Mouse (Mus musculus) forebrain, postnatal 0 days (tissue): ENCODE measurements around the gene Rap1b. TPM values are rescaled to one million over a fixed set of nuclear protein-coding genes. Genes with fewer than 3 reads are reported as not detected.

ENCODE experiments used
- ATAC-seq: fragments of 200-750 bp; cut with Nextera tagmentation; 2 replicates; pipeline ENCODE4 v1.8.0; 2017; ENCODE audit warnings: mild to moderate bottlenecking, moderate library complexity
- DNase-seq: peaks from one replicate; pipeline ENCODE4 v3.0.0-alpha.2; 2015
- H3K27ac ChIP-seq: fragments of 300-500 bp; sonication (generic); 2 replicates; pipeline ENCODE4 v1.5.1; 2014; ENCODE audit warnings: low read depth, mild to moderate bottlenecking, antibody characterized with exemption, low read length, moderate library complexity, mixed read lengths
- H3K27me3 ChIP-seq: fragments of 300-500 bp; sonication (generic); 2 replicates; pipeline ENCODE4 v1.6.1; 2014; ENCODE audit warnings: mild to moderate bottlenecking, low read length, mixed read lengths; ENCODE audit not compliant: insufficient read depth
- H3K36me3 ChIP-seq: fragments of 300-500 bp; sonication (generic); 2 replicates; pipeline ENCODE4 v1.6.1; 2014; ENCODE audit warnings: mild to moderate bottlenecking, moderate library complexity; ENCODE audit not compliant: insufficient read depth
- H3K4me1 ChIP-seq: fragments of 300-500 bp; sonication (generic); 2 replicates; pipeline ENCODE4 v1.6.1; 2014; ENCODE audit warnings: antibody characterized with exemption; ENCODE audit not compliant: insufficient read depth
- H3K4me2 ChIP-seq: fragments of 300-500 bp; sonication (generic); 2 replicates; pipeline ENCODE4 v1.6.1; 2014; ENCODE audit warnings: low read depth, mild to moderate bottlenecking, moderate library complexity
- H3K4me3 ChIP-seq: fragments of 300-500 bp; sonication (generic); 2 replicates; pipeline ENCODE4 v1.5.1; 2014; ENCODE audit warnings: low read depth, low read length, mixed read lengths
- H3K9ac ChIP-seq: fragments of 300-500 bp; sonication (generic); 2 replicates; pipeline ENCODE4 v1.6.1; 2014; ENCODE audit warnings: mild to moderate bottlenecking
- H3K9me3 ChIP-seq: fragments of 300-500 bp; sonication (generic); 2 replicates; pipeline ENCODE4 v1.6.1; 2016; ENCODE audit warnings: low read length
- CTCF ChIP-seq: sonication (generic); IDR thresholded peaks from 2 replicates; pipeline ENCODE4 v1.5.1; 2016; ENCODE audit warnings: antibody characterized with exemption, control low read depth, low read depth
- WGBS: fragments of 180-500 bp; shearing (Covaris S2); extraction: QIAGEN DNeasy Blood & Tissue Kit; methylation state at CpG from one replicate; pipeline ENCODE4 v1.1.7; 2014; 5-methylcytosine and 5-hydroxymethylcytosine counted together
- polyA plus RNA-seq: library from polyadenylated mRNA; unstranded; fragments of >200 nt; fragmentation: Nextera tagmentation; extraction: Ambion mirVana; gene quantifications from 2 replicates; pipeline ENCODE4 v1.2.1, GENCODE M21; 2015
- total RNA-seq: library from RNA; depleted of rRNA; stranded (reverse); fragments of >200 nt; gene quantifications from 2 replicates; pipeline ENCODE4 v1.2.3, GENCODE M21; 2014

Rap1b gene
- total and polyA plus RNA-seq, 2 experiments from 2014 or later, result 66.3 to 148 TPM

- Histone ChIP-seq H3K9me3 (no peaks in the 10 kb centered on the region), H3K27me3 (no peaks in the 10 kb centered on the region), H3K36me3 (no peaks in the 10 kb centered on the region), H3K4me2 (no peak overlapping the region), H3K4me1 (peaks cover 7% of the 10 kb centered on the region), H3K4me3 (no peak overlapping the region), H3K9ac (no peak overlapping the region), H3K27ac (no peak overlapping the region)
- TF ChIP-seq CTCF, result peak; percentile 46
- ATAC-seq (no peak), DNase-seq (no peak)
- 95% methylated on average over 7 of the region's 7 CpGs for WGBS
Observed at GRCm38 (mm10) chr10:117796181-117796580, 49.7 kb downstream of the Rap1b start.

DNA sequence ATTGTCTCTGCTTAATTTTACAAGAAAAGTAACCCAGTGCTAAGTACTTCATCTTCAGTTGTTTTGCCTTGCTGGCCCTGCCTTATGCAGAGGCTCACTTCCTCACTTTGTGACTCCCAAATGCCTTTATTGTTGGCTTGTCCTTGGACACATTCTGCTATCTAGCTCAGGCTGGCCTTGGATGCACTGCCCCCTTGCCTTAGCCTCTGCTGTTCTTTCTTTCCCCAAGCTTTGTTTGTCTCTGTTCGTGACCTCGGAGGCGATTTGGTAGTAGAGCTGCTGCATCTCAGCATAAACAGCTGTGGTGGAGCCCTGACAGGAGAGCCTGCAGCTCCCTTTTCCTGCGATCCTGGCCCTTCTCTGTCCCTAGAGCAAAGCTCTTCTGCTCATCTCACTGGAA lies 50.6 kb downstream of the Rap1b start:
- Histone ChIP-seq H3K4me3 (no peak overlapping the region), H3K4me1 (peaks cover 7% of the 10 kb centered on the region), H3K4me2 (no peak overlapping the region), H3K36me3 (no peaks in the 10 kb centered on the region), H3K9me3 (no peaks in the 10 kb centered on the region), H3K9ac (no peak overlapping the region), H3K27me3 (no peaks in the 10 kb centered on the region), H3K27ac (no peak overlapping the region)
- TF ChIP-seq CTCF, result no peak
- DNase-seq, result no peak
- WGBS, result 79% methylated on average over 4 of the region's 4 CpGs
- ATAC-seq, result no peak

GRCm38 (mm10) chr10:117793436-117794030 lies 52.3 kb downstream of the Rap1b start:
- no peak overlapping the region for H3K27ac ChIP-seq
- no peaks in the 10 kb centered on the region for H3K27me3 ChIP-seq
- H3K9ac ChIP-seq, result no peak overlapping the region
- ATAC-seq (no peak), DNase-seq (no peak)
- H3K4me1 ChIP-seq, result peaks cover 7% of the 10 kb centered on the region
- 79% methylated on average over 11 of the region's 11 CpGs for WGBS
- H3K9me3 ChIP-seq, result no peaks in the 10 kb centered on the region
- no peak overlapping the region for H3K4me3 ChIP-seq
- H3K36me3 ChIP-seq, result no peaks in the 10 kb centered on the region
- peak overlapping the region; percentile 60; the same call in 1 of the 2 replicates for H3K4me2 ChIP-seq
- 0 out of 2 replicates have a peak, but pooled peaks have one; percentile 2 for TF ChIP-seq CTCF

- Histone ChIP-seq H3K27me3 (no peaks in the 10 kb centered on the region), H3K9me3 (no peaks in the 10 kb centered on the region), H3K36me3 (0 out of 2 replicates have a peak, but pooled peaks cover 2% of the 10 kb centered on the region), H3K4me2 (peak within 1 kb of the TSS; percentile 60), H3K4me1 (peaks cover 7% of the 10 kb centered on the region), H3K27ac (peak within 1 kb of the TSS; percentile 58), H3K4me3 (peak within 1 kb of the TSS; percentile 72), H3K9ac (peak within 1 kb of the TSS; percentile 73)
- WGBS, result 2% methylated on average over 75 of the region's 75 CpGs
- DNase-seq (peak; percentile 100), ATAC-seq (peak; percentile 97)
- no peak for TF ChIP-seq CTCF
Observed at GRCm38 (mm10) chr10:117792141-117793091, 53.4 kb downstream of the Rap1b start, which contains the start of gene Nup107. Gene Nup107 (minus strand): TSS chr10:117792705.

DNA sequence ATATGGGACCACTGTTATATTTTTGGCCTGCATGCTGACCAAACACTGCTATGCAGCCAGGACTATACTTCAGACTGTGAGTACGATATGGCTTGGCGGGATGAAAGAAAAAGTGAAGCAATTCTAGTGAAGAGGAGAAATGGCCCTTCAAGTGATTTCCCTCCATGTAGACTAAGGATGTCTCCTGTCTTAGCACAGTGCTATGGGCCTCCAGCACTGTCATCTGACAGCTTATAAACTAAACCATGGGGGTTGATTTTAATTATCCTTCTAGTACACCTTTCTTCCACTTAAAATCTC lies 54.7 kb downstream of the Rap1b start:
- H3K36me3 ChIP-seq, result peaks cover 15% of the 10 kb centered on the region
- no peak for TF ChIP-seq CTCF
- no peak for ATAC-seq
- no peak for DNase-seq
- 0 out of 2 replicates have a peak overlapping the region, but pooled peaks have one; percentile 60 for H3K4me2 ChIP-seq
- no peak overlapping the region for H3K27ac ChIP-seq
- no peaks in the 10 kb centered on the region for H3K27me3 ChIP-seq
- peaks cover 7% of the 10 kb centered on the region for H3K4me1 ChIP-seq
- no peak overlapping the region for H3K4me3 ChIP-seq
- no peaks in the 10 kb centered on the region for H3K9me3 ChIP-seq
- H3K9ac ChIP-seq, result no peak overlapping the region
- 93% methylated on average over 2 of the region's 2 CpGs for WGBS

DNA sequence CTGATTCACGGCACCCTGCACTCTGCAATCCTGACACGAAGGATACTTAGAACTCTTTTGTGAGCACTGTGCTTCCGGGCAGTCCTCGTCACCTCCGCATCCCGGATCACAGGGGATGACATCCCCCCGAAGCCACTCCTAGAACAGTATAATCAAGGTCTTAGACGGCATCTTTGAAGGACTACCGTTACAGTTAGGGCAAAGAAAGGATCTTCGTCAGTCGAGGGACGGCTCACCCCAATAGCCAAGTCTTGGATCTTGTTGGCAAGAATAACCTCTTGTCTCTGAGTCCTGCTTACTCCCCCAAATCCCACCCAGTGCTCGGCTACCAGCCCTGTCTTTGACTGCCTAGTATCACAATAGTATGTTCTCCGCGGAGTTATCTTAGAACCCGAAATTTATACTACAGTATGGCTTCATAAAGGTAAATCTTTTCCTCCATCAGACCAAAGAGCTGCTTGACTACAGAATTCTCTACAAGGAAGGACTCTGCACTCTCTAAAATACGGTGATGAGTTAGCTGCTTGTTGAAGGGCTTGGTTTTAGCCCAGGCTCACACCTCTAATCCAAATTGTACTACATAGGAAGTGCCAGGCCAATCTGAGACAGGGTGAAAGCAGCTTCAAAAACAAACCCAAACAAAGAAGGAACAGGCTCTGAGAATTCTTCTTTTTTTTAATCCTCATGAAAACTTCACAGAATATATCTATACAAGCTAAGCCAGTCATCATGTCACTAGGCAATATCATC lies 55.2 kb downstream of the Rap1b start:
- Histone ChIP-seq H3K4me2 (no peak overlapping the region), H3K27ac (no peak overlapping the region), H3K4me3 (no peak overlapping the region), H3K27me3 (no peaks in the 10 kb centered on the region), H3K36me3 (peaks cover 20% of the 10 kb centered on the region), H3K4me1 (peaks cover 7% of the 10 kb centered on the region), H3K9me3 (no peaks in the 10 kb centered on the region), H3K9ac (no peak overlapping the region)
- DNase-seq, result no peak
- no peak for TF ChIP-seq CTCF
- 92% methylated on average over 17 of the region's 17 CpGs for WGBS
- no peak for ATAC-seq

GRCm38 (mm10) chr10:117790011-117790410 lies 55.8 kb downstream of the Rap1b start:
- H3K36me3 ChIP-seq, result peaks cover 22% of the 10 kb centered on the region
- TF ChIP-seq CTCF, result no peak
- no peaks in the 10 kb centered on the region for H3K9me3 ChIP-seq
- H3K27me3 ChIP-seq, result no peaks in the 10 kb centered on the region
- H3K9ac ChIP-seq, result no peak overlapping the region
- no peak overlapping the region for H3K4me3 ChIP-seq
- H3K4me1 ChIP-seq, result peaks cover 7% of the 10 kb centered on the region
- DNase-seq (no peak), ATAC-seq (no peak)
- no peak overlapping the region for H3K4me2 ChIP-seq
- 94% methylated on average over 1 of the region's 1 CpGs for WGBS
- H3K27ac ChIP-seq, result no peak overlapping the region
